Mouse (Mus musculus) hindbrain, embryonic 10.5 days (tissue): ENCODE data around the gene Acsf3. TPM values are rescaled to one million over a fixed set of nuclear protein-coding genes. Genes with fewer than 3 reads are reported as not detected.
A peak's percentile ranks its signal among the peaks of the same experiment; 100 is the strongest.

Source experiments
- DNase-seq: peaks from one replicate; pipeline ENCODE4 v3.0.0-alpha.2; 2017; ENCODE audit warnings: low spot score
- H3K27ac ChIP-seq: fragments of 300-500 bp; sonication (generic); 2 replicates; pipeline ENCODE4 v1.5.1; 2016; ENCODE audit warnings: mild to moderate bottlenecking, moderate library complexity
- H3K27me3 ChIP-seq: fragments of 300-500 bp; sonication (generic); 2 replicates; pipeline ENCODE4 v1.6.1; 2016; ENCODE audit warnings: mild to moderate bottlenecking; ENCODE audit not compliant: poor library complexity, insufficient read depth, severe bottlenecking
- H3K36me3 ChIP-seq: fragments of 300-500 bp; sonication (generic); 2 replicates; pipeline ENCODE4 v1.6.1; 2016; ENCODE audit warnings: mild to moderate bottlenecking, moderate library complexity
- H3K4me1 ChIP-seq: fragments of 300-500 bp; sonication (generic); replicated peaks from 2 replicates; pipeline ENCODE4 v1.6.1; 2016; ENCODE audit warnings: mild to moderate bottlenecking
- H3K4me3 ChIP-seq: fragments of 300-500 bp; sonication (generic); 2 replicates; pipeline ENCODE4 v1.5.1; 2016; ENCODE audit warnings: mild to moderate bottlenecking, moderate library complexity
- H3K9me3 ChIP-seq: fragments of 300-500 bp; sonication (generic); 2 replicates; pipeline ENCODE4 v1.6.1; 2016; ENCODE audit warnings: mild to moderate bottlenecking, moderate library complexity
- WGBS: fragments of 180-500 bp; shearing (Covaris S2); methylation state at CpG from one replicate; pipeline ENCODE4 v1.1.7; 2016; 5-methylcytosine and 5-hydroxymethylcytosine counted together
- polyA plus RNA-seq: library from polyadenylated mRNA; unstranded; fragments of >200 nt; fragmentation: Nextera tagmentation; extraction: Ambion mirVana; gene quantifications from 2 replicates; pipeline ENCODE4 v1.2.1, GENCODE M21; 2016

Gene Acsf3
- polyA plus RNA-seq, 1 experiment from 2014 or later, result 18.0 TPM

DNA sequence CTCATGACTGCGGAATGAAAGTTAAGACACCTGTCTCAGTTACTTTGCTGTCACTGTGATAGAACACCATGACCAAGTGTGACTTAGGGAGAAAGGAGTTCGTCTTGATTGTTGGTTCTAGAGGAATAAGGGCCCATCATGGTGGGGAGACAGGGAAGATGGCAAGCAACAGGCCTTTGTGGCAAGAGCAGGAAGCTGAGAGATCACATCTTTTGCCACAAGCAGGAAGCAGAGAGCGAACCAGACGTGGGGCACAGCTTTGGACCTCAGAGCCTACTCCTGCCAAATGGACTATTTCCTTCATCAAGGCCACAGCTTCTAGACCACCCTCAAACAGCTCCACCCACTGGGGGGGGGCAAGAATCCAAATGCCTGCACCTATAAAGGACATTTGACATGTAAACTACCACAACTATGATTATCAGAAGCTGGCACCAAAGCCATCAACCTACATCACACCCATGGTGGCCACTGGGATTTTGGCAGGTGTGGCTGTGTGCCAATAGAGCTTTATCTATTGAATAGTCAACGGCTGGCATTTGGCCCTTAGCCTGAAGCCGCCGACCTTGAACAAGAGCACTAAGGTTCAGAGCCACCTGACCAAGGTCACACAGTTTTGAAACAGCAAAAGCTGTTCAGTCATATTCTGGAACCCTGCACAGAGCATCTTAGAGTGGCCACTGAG, 10.4 kb upstream of the Acsf3 start:
- no peak for DNase-seq
- Histone ChIP-seq H3K27me3 (peaks cover 11% of the 10 kb centered on the region), H3K4me3 (no peak overlapping the region), H3K27ac (no peak overlapping the region), H3K9me3 (no peaks in the 10 kb centered on the region), H3K36me3 (no peaks in the 10 kb centered on the region), H3K4me1 (peaks cover 12% of the 10 kb centered on the region)
- 90% methylated on average over 7 of the region's 7 CpGs for WGBS

- H3K27me3 ChIP-seq, result peaks cover 11% of the 10 kb centered on the region
- no peak overlapping the region for H3K27ac ChIP-seq
- no peaks in the 10 kb centered on the region for H3K36me3 ChIP-seq
- no peaks in the 10 kb centered on the region for H3K9me3 ChIP-seq
- H3K4me1 ChIP-seq, result peaks cover 8% of the 10 kb centered on the region
- DNase-seq, result no peak
- H3K4me3 ChIP-seq, result no peak overlapping the region
- 70% methylated on average over 5 of the region's 5 CpGs for WGBS
These were observed 9.1 kb upstream of the Acsf3 start for GRCm38 (mm10) chr8:122766189-122766588.

DNA sequence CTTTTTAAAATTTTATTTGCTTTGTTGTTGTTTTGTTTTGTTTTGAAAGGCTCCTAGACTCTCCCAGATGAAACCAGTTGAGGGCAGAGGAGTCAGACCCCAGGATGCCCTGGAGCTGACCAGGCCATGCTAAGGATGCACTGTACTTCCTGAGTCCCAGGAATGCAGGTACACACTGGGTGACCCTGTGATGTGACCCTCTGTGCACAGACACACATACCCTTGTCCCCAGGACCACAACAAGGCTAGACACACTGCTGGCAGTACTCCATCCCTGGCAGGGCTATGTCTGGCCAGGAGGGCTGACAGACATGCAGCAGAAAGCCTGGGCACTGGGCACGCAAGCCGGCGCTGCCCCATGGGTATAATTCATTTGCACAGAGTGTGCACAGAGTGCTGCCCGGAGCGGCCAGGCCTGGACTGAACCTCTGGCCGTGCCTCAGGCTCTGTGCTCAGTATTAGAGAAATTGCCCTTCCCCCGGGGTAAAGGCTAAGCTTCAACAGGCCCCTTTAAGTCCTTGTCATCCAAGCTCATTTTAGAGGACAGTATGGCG, 8.6 kb upstream of the Acsf3 start:
- no peaks in the 10 kb centered on the region for H3K9me3 ChIP-seq
- DNase-seq, result no peak
- H3K36me3 ChIP-seq, result no peaks in the 10 kb centered on the region
- H3K4me1 ChIP-seq, result peaks cover 8% of the 10 kb centered on the region
- H3K27me3 ChIP-seq, result peaks cover 11% of the 10 kb centered on the region
- 68% methylated on average over 8 of the region's 8 CpGs for WGBS
- H3K27ac ChIP-seq, result no peak overlapping the region
- no peak overlapping the region for H3K4me3 ChIP-seq

GRCm38 (mm10) chr8:122767229-122767628, 8.1 kb upstream of the Acsf3 start:
- no peak for DNase-seq
- no peaks in the 10 kb centered on the region for H3K9me3 ChIP-seq
- H3K4me3 ChIP-seq, result no peak overlapping the region
- H3K4me1 ChIP-seq, result peaks cover 8% of the 10 kb centered on the region
- H3K27me3 ChIP-seq, result peaks cover 11% of the 10 kb centered on the region
- whole genome bisulfite sequencing, result 50% methylated on average over 9 of the region's 9 CpGs
- no peak overlapping the region for H3K27ac ChIP-seq
- H3K36me3 ChIP-seq, result no peaks in the 10 kb centered on the region

DNA sequence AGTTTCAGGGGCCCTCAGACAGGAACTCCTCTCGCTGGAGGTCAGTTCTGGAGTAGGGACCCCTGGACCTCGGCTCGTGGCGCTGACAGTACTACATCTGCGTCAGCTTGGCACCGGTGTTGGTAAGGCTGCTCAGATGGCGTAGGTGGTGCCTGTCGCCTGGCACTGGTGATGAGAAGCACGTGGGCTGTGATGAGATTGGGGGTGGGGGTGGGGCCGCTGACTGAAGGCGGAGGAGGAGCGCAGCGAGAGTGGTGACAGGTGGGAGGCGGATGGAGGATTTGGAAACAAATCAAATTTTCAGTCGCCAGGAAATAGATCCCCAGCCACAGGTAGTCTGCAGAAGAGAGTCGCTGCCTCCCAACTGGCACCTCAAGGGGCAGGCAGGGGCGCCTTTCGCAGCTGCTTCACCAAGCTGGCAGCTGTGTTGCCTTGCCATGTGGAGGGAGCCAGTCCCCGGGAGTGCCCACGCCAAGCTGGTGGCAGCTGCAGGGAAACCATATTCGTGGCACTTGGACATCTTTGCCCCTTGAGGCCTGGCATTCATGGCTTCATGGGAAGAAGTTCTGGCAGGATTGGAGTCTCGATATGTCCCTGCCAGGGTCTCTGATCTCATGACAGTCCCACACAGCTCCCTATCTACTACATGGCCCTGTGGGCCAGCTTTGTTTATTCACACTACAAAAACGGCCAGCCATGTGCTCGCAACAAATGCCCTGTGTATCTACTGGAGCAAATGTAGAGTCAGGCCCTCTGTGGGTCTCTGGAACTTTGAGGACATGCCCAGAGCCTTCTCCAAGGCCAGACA, 5.8 kb upstream of the Acsf3 start:
- no peaks in the 10 kb centered on the region for H3K36me3 ChIP-seq
- no peaks in the 10 kb centered on the region for H3K9me3 ChIP-seq
- H3K27ac ChIP-seq, result no peak overlapping the region
- no peak overlapping the region for H3K4me3 ChIP-seq
- peaks cover 5% of the 10 kb centered on the region for H3K4me1 ChIP-seq
- no peak for DNase-seq
- WGBS, result 72% methylated on average over 24 of the region's 24 CpGs
- H3K27me3 ChIP-seq, result peaks cover 28% of the 10 kb centered on the region

DNA sequence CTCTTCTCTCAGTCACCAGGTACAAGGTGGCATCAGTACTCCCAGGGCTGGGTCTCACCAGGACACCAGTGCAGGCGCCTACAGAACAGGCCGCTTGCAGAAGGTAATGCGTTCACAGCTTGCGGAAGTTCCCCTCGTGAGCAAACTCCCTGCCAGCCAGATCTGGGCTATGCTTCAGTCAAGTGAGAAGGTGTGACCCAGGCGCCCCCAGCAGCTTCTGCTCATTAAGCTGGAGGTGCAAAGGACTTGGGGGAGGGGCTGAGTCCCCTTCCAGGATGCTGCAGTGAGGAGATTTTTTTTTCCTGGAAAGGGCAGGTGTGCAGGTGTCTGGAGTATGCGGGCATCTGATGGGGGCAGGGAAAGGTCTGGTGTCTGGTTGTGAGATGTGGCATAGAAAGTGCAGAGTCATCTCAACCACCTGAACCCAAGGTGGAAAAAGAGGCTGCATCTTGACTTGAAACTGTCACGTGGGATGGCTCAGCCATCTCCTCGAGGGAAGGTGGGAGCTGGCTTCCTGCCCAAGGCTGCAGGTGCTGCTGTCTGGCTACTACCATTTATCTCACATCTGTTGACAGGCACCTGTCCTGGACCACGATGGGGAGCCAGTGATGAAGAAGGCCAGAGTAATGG, 2.7 kb upstream of the Acsf3 start:
- no peak for DNase-seq
- no peaks in the 10 kb centered on the region for H3K36me3 ChIP-seq
- no peak overlapping the region for H3K27ac ChIP-seq
- no peak overlapping the region for H3K4me3 ChIP-seq
- WGBS, result 40% methylated on average over 10 of the region's 10 CpGs
- no peaks in the 10 kb centered on the region for H3K9me3 ChIP-seq
- peaks cover 33% of the 10 kb centered on the region for H3K27me3 ChIP-seq
- H3K4me1 ChIP-seq, result peaks cover 14% of the 10 kb centered on the region

- Histone ChIP-seq H3K27me3 (peaks cover 19% of the 10 kb centered on the region), H3K9me3 (no peaks in the 10 kb centered on the region), H3K36me3 (peaks cover 30% of the 10 kb centered on the region), H3K4me1 (peaks cover 14% of the 10 kb centered on the region), H3K4me3 (no peak overlapping the region), H3K27ac (no peak overlapping the region)
- no peak for DNase-seq
- WGBS, result 85% methylated on average over 6 of the region's 6 CpGs
These were observed 2.4 kb downstream of the Acsf3 start for GRCm38 (mm10) chr8:122777701-122778100.

DNA sequence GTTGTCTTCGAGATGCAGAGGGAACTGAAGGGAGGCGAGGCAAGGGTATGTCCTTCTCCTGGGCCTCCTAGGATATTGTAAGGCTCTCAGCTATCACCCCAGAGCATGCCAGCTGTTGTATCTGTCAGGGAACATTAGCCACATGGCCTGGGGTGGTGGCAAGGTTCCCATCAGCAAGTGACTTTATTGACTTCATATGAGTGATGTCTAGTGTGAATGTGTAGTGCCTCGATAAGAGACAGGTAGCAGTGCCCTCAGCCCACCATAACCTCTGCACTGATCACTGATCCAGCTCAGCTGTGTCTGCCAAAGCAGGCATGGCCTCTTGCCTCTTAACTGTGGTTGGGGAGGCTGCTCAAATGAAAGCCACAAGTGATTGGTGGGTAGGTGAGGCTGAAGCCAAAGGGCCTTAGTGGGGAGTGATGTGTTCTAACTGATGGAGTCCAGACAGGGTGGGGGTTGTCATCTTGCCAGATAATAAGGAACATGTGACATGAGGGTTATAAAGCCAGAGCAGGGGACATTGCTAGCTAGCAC, 3.5 kb downstream of the Acsf3 start:
- WGBS, result 86% methylated on average over 3 of the region's 3 CpGs
- H3K4me3 ChIP-seq, result no peak overlapping the region
- peaks cover 38% of the 10 kb centered on the region for H3K36me3 ChIP-seq
- DNase-seq, result no peak
- peaks cover 14% of the 10 kb centered on the region for H3K4me1 ChIP-seq
- no peak overlapping the region for H3K27ac ChIP-seq
- H3K27me3 ChIP-seq, result peaks cover 12% of the 10 kb centered on the region
- no peaks in the 10 kb centered on the region for H3K9me3 ChIP-seq

- 81% methylated on average over 9 of the region's 9 CpGs for WGBS
- Histone ChIP-seq H3K36me3 (peaks cover 42% of the 10 kb centered on the region), H3K9me3 (no peaks in the 10 kb centered on the region), H3K4me3 (no peak overlapping the region), H3K27me3 (peaks cover 8% of the 10 kb centered on the region), H3K4me1 (peaks cover 14% of the 10 kb centered on the region), H3K27ac (no peak overlapping the region)
- DNase-seq, result no peak
These were observed 4.0 kb downstream of the Acsf3 start for GRCm38 (mm10) chr8:122779255-122779654.

- DNase-seq, result no peak
- Histone ChIP-seq H3K9me3 (no peaks in the 10 kb centered on the region), H3K27ac (no peak overlapping the region), H3K36me3 (peaks cover 96% of the 10 kb centered on the region), H3K4me1 (no peaks in the 10 kb centered on the region), H3K27me3 (no peaks in the 10 kb centered on the region), H3K4me3 (no peak overlapping the region)
- WGBS, result 79% methylated on average over 1 of the region's 1 CpGs
These were observed 9.5 kb downstream of the Acsf3 start for GRCm38 (mm10) chr8:122784756-122785155.

DNA sequence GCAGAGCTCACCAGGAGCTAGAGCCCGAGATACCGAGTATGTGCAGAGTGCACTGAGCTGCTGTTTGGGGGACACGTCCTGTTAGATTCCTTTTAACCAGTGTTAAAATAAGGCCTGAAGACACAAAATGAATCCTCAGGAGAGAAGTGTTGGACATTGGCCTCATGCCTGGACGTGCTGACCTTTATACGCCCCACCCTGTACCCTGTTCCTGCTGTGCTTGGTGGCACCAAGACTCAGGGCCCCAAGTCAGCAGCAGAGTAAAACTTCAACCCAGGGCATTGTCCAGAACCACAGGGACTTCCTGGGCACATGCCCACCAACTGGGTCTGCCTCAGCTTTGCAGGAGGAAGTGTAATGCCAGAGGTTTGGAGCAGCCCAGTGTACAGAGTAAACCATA, 14.5 kb downstream of the Acsf3 start:
- Histone ChIP-seq H3K9me3 (no peaks in the 10 kb centered on the region), H3K36me3 (peaks cover 72% of the 10 kb centered on the region), H3K27ac (no peak overlapping the region), H3K4me1 (0 out of 2 replicates have a peak, but pooled peaks cover 4% of the 10 kb centered on the region), H3K4me3 (no peak overlapping the region), H3K27me3 (no peaks in the 10 kb centered on the region)
- WGBS, result 95% methylated on average over 5 of the region's 5 CpGs
- no peak for DNase-seq

- H3K9me3 ChIP-seq, result no peaks in the 10 kb centered on the region
- DNase-seq, result no peak
- H3K27me3 ChIP-seq, result no peaks in the 10 kb centered on the region
- WGBS, result 84% methylated on average over 18 of the region's 18 CpGs
- peaks cover 34% of the 10 kb centered on the region for H3K36me3 ChIP-seq
- no peak overlapping the region for H3K4me3 ChIP-seq
- peak overlapping the region; percentile 71; the same call in 1 of the 2 replicates for H3K27ac ChIP-seq
- 0 out of 2 replicates have a peak, but pooled peaks cover 4% of the 10 kb centered on the region for H3K4me1 ChIP-seq
These were observed 18.3 kb downstream of the Acsf3 start for GRCm38 (mm10) chr8:122793375-122794174.
